Mouse (Mus musculus): ENCODE data around the gene Prr7.

Prr7 gene

GRCm38 (mm10) chr13:55448131-55448530 lies 15.9 kb upstream of the Prr7 start:
- DNase-seq (ENCODE audit: low read depth, low spot score) = no peak

GRCm38 (mm10) chr13:55449205-55449604 lies 14.9 kb upstream of the Prr7 start:
- no peak for DNase-seq (ENCODE audit: low read depth, low spot score)

- peak; percentile 51 for DNase-seq (ENCODE audit: low read depth, low spot score)
These were observed 14.2 kb upstream of the Prr7 start for GRCm38 (mm10) chr13:55449679-55450441.

GRCm38 (mm10) chr13:55450511-55450980 lies 13.5 kb upstream of the Prr7 start:
- DNase-seq (ENCODE audit: low read depth, low spot score) = peak; percentile 82

- no peak for DNase-seq (ENCODE audit: low read depth, low spot score)
These were observed 12.8 kb upstream of the Prr7 start for GRCm38 (mm10) chr13:55451296-55451695.

GRCm38 (mm10) chr13:55451785-55452549 lies 12.1 kb upstream of the Prr7 start:
- no peak for DNase-seq (ENCODE audit: low read depth, low spot score)

- no peak for DNase-seq (ENCODE audit: low read depth, low spot score)
These were observed 1.1 kb upstream of the Prr7 start for GRCm38 (mm10) chr13:55462965-55463364.

GRCm38 (mm10) chr13:55463399-55464026 lies 554 bp upstream of the Prr7 start:
- no peak for DNase-seq (ENCODE audit: low read depth, low spot score)

- peak; percentile 91 for DNase-seq (ENCODE audit: low read depth, low spot score)
These were observed 1.1 kb downstream of the Prr7 start for GRCm38 (mm10) chr13:55465184-55465583.

GRCm38 (mm10) chr13:55465830-55466440 lies 1.9 kb downstream of the Prr7 start:
- no peak for DNase-seq (ENCODE audit: low read depth, low spot score)

GRCm38 (mm10) chr13:55468851-55469560 lies 4.9 kb downstream of the Prr7 start:
- DNase-seq (ENCODE audit: low read depth, low spot score) = peak; percentile 63

- DNase-seq (ENCODE audit: low read depth, low spot score) = no peak
These were observed 6.3 kb downstream of the Prr7 start for GRCm38 (mm10) chr13:55470372-55470771.

GRCm38 (mm10) chr13:55471156-55471818 lies 7.2 kb downstream of the Prr7 start:
- peak; percentile 72 for DNase-seq (ENCODE audit: low read depth, low spot score)

- peak; percentile 38 for DNase-seq (ENCODE audit: low read depth, low spot score)
These were observed 7.7 kb downstream of the Prr7 start for GRCm38 (mm10) chr13:55471819-55472131.

- peak; percentile 39 for DNase-seq (ENCODE audit: low read depth, low spot score)
These were observed 8.3 kb downstream of the Prr7 start for GRCm38 (mm10) chr13:55472132-55473022.

- no peak for DNase-seq (ENCODE audit: low read depth, low spot score)
These were observed 9.2 kb downstream of the Prr7 start for GRCm38 (mm10) chr13:55473076-55473831.

- DNase-seq (ENCODE audit: low read depth, low spot score) = no peak
These were observed 9.9 kb downstream of the Prr7 start for GRCm38 (mm10) chr13:55473961-55474360.

GRCm38 (mm10) chr13:55474621-55475069 lies 10.6 kb downstream of the Prr7 start:
- peak; percentile 36 for DNase-seq (ENCODE audit: low read depth, low spot score)

GRCm38 (mm10) chr13:55475750-55476149 lies 11.7 kb downstream of the Prr7 start:
- peak; percentile 71 for DNase-seq (ENCODE audit: low read depth, low spot score)
